Mouse (Mus musculus): ENCODE measurements around the gene Aldh1b1.
A peak's percentile ranks its signal among the peaks of the same experiment; 100 is the strongest.

The Aldh1b1 gene

GRCm38 (mm10) chr4:45783671-45784070 is 15.2 kb upstream of the Aldh1b1 start:
- no peak for DNase-seq (ENCODE audit: low read depth, low spot score)

DNA sequence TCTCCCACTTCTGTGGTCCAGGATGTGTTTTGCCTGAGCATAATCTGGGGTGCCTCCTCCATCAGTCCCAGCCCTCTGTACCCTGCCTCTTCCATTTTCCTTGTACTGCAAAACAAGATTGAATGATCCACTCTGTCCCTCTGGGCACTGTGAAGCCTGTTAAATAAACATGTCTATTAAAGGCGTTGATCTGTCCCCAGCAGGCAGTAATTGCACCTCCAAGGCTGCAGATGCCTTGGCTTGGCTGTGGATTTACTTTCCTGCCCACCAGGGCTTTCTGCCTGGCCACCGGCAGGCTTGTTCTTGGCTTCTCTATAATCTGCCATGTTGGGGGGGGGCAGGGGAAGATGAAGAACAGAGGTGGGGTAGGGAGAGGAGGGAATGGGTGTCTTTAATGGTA is 12.9 kb upstream of the Aldh1b1 start:
- DNase-seq (ENCODE audit: low read depth, low spot score) = no peak

DNA sequence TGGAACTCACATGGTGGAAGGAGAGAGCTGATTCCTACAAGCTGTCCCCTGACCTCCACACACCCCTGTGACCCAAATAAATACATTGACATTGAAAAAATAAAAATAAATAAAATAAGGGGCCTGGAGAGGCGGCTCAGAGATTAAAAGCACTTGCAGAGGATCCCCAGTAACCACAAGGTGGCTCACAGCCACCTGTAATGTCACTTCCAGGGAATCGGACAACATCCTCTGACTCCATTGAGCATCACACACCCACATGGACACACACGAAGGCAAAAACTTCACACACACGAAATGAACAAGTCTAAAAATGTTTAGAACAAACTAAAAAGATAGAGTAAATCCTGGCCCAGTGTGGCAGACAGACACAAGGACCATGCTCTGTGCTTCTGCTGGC is 12.1 kb upstream of the Aldh1b1 start:
- no peak for DNase-seq (ENCODE audit: low read depth, low spot score)

- DNase-seq (ENCODE audit: low read depth, low spot score) = no peak
These were observed 10.3 kb upstream of the Aldh1b1 start for GRCm38 (mm10) chr4:45788446-45789081.

DNA sequence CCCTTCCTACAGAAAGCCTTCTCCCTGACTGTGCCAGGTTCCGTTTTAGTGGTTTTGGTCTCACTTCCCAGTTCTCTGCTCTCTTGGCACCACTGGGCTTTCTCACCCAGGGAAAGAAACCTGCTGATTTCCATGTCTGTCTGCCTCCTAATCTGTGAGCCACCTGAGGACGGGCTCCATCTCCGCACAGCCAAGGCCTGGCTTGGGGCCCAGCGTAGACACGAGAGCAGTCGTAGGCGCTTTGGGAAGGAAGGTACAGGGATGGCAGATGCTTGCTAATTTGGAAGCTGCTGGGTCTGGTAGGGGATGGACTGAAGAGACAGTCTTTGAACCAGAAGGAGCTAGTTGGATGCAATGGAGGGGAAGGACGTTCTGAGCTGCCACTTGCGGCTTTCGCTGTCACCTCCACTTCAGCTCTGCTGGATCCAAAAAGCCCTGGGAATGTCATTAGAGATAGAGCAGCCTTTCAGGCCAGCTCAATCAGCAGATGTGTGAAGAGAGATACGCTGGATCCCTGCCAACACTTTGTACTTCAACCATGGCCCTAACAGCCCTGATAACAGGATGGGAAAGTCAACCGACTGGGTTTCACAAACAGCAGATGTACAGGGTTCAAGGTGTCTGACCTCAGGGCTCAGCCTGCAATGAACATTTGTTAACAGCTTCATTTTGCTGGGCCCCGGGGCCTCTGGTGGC is 9.4 kb upstream of the Aldh1b1 start:
- peak; percentile 79 for DNase-seq (ENCODE audit: low read depth, low spot score)

DNA sequence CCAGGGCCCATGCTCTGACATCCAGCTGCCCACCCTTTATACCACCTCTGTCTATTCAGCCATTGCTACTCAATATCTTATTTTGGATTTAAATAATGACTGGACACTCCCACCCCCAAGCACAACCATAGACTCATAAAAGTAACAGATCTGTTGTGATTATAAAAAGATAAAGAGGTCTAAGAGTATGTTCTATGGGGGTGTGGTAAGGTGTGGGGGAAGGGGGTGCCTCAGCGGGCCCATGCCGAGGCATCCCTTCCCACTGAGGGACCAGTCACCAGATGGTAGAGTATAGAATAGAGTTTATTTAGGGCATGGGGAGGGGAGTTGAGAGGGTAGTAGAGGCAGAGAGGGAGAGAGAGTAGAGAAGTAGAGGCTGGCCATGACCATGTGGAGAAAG is 8.8 kb upstream of the Aldh1b1 start:
- DNase-seq (ENCODE audit: low read depth, low spot score) = no peak

GRCm38 (mm10) chr4:45795191-45795811 is 3.5 kb upstream of the Aldh1b1 start:
- DNase-seq (ENCODE audit: low read depth, low spot score) = no peak

DNA sequence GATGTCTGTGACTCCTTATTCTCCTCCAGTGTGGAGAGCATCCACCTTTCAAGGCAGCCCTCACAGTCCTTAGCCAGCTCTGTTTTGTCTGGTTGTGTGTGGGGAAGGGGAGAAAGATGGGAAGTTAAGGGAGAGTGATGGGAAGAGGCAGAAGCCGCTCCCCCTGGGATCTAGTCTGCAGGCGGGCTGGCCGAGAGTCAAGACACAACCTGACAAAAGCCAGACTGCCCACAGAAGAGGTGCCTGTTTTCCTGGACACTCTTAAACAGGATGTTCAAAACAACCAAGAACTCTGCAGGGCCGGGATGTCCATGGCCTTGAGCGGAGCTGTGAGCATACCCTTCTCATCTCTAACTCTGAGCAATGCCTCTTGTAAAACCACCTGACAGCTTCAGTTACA is 2.1 kb upstream of the Aldh1b1 start:
- no peak for DNase-seq (ENCODE audit: low read depth, low spot score)

DNA sequence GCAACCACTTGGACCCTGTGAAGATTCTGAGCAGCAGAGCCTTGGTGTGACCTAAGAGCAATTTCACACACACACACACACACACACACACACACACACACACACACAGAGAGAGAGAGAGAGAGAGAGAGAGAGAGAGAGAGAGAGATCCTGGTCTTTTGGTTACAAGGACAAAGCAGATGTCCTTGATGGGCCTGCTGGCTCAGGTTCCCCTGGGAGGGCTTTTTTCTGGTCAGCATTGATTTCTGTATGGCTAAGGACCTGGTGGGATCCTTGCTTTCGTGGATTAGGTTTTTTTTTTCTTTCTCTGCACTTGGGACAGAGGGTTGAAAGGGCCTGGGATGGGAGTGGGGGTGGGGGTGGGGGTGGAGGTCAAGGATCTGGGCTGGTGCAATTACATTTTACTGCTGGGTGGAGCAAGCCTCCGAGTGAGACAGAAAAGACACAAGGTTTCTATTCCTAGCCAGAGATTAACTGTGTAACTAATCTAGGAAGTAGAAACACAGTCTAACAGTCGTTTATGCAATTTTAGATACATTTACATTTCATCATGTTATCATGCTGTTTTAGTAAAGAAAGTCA is 1.2 kb downstream of the Aldh1b1 start:
- no peak for DNase-seq (ENCODE audit: low read depth, low spot score)

DNA sequence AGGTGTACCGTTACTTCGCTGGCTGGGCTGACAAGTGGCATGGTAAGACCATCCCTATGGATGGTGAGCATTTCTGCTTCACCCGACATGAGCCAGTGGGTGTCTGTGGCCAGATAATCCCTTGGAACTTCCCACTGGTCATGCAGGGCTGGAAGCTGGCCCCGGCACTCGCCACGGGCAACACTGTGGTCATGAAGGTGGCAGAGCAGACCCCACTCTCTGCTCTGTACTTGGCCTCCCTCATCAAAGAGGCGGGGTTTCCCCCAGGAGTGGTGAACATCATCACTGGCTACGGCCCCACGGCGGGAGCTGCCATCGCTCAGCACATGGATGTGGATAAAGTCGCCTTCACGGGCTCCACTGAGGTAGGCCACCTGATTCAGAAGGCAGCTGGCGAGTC is 4.1 kb downstream of the Aldh1b1 start:
- no peak for DNase-seq (ENCODE audit: low read depth, low spot score)

GRCm38 (mm10) chr4:45808034-45808433 is 9.2 kb downstream of the Aldh1b1 start:
- no peak for DNase-seq (ENCODE audit: low read depth, low spot score)

DNA sequence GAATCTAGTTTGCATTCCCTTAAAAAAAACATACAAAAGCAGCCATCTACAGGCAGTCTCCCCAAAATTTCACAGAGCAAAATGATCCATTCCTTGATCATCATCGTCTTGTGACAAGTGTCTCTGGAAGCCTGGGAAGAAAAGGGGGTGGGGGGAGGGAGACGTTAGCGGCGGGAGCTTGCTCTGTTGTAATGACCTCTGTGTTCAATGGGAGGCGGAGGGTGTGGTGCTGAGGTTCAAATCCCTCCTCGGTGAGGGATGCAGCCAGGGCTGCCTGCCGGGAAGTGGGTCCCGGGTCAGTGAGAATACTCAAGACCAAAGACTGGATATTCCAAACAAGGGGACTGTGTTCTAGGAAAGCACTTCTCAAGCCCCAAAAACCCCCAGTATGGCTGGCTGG is 12.4 kb downstream of the Aldh1b1 start:
- DNase-seq (ENCODE audit: low read depth, low spot score) = no peak

- no peak for DNase-seq (ENCODE audit: low read depth, low spot score)
These were observed 16.7 kb downstream of the Aldh1b1 start for GRCm38 (mm10) chr4:45815542-45815941.

DNA sequence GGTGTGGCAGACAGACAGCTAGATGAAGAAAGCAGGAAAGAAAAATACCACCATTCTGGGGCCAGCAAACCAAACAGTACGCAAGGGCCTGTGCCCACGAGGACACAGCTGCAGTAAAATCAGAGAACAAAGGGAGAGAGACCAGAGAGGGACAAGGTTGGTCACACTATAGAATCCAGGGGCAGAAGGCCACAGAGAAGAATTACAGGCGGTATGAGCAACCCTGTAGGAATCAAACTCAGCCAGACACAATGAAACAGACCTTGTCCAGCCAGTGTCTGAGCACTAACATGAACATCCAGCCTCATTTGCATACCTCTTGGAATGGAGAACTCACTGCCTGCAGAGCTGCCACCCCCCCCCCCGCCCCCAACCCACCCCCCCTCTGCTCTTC is 20.0 kb downstream of the Aldh1b1 start:
- DNase-seq (ENCODE audit: low read depth, low spot score) = no peak

- DNase-seq (ENCODE audit: low read depth, low spot score) = peak; percentile 58
These were observed 20.5 kb downstream of the Aldh1b1 start for GRCm38 (mm10) chr4:45819208-45819931.

- no peak for DNase-seq (ENCODE audit: low read depth, low spot score)
These were observed 21.4 kb downstream of the Aldh1b1 start for GRCm38 (mm10) chr4:45820074-45820830.

DNA sequence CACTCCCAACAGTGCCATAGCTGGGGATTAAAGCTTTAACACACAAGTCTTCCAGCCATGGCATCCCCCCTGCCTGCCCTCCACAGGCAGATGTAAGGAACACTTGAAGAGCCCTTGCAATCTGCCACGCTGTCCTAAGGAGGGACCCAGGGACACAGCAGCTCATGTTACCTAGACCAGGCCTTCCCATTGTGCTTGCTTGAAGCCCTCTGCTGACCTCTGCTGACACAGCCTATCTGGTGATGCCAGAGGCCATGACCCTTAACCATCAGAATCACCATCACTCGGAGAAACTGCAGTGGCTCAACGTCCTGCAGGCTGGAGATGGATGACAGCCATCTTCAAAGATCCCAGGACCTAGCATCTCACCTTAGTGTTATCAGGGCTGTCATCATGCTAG is 23.2 kb downstream of the Aldh1b1 start:
- no peak for DNase-seq (ENCODE audit: low read depth, low spot score)

- DNase-seq (ENCODE audit: low read depth, low spot score) = no peak
These were observed 24.2 kb downstream of the Aldh1b1 start for GRCm38 (mm10) chr4:45822781-45823575.

DNA sequence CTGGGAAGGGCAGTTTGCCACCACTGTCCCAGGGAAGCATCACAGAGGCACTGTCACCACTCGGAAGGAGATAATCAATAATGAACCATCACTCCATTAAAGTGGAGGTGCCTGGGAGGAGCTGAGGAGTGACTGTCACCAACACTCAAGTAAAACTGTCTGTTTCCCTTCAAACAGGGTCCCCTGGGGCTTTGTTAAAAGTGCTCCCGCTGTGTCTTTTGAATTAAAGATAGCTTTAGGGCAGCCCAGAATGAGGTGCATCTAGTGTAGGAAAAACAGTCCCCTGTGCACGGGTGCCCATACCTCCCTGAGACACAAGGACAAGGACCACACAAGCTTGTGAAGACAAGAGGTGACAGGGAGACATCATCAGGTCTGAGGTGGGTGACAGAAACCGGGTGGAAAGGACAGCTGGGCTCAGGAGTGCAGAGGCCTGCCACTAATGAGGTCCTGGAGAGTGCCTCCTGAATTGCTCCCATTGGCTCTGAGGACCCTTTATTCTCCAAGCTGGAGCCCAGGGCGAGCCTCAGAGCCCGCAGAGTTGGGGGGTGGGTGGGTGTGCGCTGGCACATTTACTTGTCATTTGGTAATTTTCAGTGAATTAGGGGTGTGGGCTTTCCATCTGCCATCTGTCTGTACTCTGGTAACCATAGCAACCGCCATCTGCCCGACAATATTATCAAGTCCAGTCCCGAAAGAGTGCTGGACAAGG is 25.4 kb downstream of the Aldh1b1 start:
- DNase-seq (ENCODE audit: low read depth, low spot score) = no peak
